Mouse (Mus musculus) gastrocnemius, postnatal 14 days (tissue): ENCODE measurements around the gene Sorbs2. TPM values are rescaled to one million over a fixed set of nuclear protein-coding genes. Genes with fewer than 3 reads are reported as not detected.

Experiments
- DNase-seq: peaks from one replicate; pipeline ENCODE4 v3.0.0; 2021; ENCODE audit warnings: mixed read lengths
- intact Hi-C: fragments of 180-260 bp; cut with DNase I; formaldehyde crosslinking; loops from one replicate; pipeline ENCODE4 v1.15.1; 2025; ENCODE audit warnings: low total_unique reads
- total RNA-seq, 2 experiments: library from RNA; stranded (reverse); gene quantifications; 2 replicates each; pipeline ENCODE4 v1.2.3; 2021

Sorbs2 gene
- total RNA-seq, 2 experiments from 2014 or later, result 16.9 to 17.3 TPM

DNA sequence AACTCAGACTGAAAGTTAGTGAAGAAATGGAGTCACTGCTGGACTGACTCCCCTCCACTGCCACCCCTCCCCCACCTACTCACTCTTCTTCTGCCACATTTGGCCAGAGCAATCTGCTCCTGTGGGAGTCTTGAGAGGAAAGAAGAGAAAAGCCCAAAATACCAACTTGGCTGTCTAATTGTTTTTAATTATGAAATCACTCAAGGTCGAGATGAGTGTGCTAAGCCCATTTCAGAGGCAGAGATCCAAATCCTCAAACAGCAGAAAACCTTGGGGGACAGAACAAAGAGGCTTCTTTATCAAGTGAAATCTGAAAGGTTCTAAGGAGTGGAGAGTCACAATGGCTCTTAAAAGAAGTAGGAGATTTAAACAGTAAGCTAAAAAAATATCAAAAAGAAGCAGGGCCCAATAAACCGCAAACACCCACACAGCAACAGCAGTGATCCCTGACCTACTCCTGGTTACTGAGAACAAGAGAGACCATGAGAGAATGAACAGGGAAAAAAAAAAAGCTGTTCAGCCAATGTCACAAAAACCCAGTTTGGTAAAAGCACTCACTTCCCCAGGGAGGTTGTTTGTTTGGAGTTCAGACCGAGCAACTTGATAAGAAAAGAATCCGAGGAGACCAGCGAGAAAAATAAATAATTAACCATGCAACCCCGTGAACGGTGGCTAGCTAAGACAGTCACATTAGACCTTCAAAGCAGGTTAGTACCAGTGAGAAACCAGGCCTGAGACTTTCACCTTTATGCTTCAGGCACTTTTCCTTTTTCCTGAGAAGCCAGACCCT is 103.0 kb downstream of the Sorbs2 start:
- intact Hi-C loops, result no loop called here
- DNase-seq, result no peak

DNA sequence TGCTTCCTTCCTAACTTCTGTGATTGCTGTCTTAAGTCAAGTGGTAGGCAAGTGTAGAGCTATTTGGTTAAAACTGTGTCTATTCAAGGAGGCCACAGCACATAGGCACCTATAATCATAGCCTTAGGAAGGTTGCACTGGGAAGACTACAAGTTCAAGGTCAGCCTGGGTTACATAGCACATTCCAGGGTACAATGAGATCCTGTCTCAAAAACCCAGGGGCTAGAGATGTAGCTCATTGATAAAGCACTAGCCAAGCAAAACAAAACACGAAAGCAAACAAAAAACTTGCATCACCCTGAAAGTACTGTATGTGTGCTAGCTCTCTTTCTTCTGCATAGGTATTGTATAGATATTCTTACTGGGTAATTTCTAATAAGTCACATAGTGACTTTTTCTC is 103.7 kb downstream of the Sorbs2 start:
- intact Hi-C loops, result no loop called here
- DNase-seq, result no peak

DNA sequence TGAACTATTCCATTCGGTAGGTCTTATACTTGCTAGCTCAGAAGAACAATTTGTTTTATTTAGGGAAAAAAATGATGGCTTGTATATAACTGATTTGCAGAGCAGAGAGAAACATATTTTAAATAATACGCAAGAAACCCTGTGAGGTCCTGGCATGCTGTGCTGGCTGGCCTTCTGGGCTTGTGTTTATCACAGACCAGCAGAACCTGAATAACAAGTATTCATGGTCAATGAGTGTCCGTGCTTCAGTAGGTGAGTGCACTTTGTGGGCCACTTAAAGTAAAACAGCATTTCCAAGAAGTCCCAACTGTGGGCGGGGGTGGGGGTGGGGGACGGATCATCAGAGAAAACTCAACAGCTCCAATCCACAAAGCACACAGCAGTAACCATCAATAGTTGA is 107.0 kb downstream of the Sorbs2 start:
- intact Hi-C loops, result no loop called here
- DNase-seq, result no peak

DNA sequence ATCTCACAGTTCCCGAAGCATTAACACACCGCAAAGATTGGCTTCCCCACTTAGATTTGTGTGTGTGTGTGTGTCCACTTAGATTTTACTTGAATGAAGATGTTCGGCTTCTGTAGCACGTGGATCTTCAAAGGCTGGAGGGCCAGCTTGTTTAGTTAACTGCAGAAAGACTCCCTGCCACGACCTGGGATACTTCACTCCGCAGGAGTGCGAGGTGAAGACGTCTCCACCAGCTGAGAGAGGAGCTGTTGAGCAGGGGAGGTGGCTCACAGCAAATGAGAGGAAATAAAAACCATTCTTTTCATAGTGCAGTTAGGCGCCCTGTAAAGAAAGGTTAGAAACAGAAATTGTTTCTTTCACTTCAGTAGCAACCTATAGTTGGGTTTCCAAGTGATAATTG is 107.5 kb downstream of the Sorbs2 start:
- DNase-seq, result no peak
- intact Hi-C loops, result no loop called here

DNA sequence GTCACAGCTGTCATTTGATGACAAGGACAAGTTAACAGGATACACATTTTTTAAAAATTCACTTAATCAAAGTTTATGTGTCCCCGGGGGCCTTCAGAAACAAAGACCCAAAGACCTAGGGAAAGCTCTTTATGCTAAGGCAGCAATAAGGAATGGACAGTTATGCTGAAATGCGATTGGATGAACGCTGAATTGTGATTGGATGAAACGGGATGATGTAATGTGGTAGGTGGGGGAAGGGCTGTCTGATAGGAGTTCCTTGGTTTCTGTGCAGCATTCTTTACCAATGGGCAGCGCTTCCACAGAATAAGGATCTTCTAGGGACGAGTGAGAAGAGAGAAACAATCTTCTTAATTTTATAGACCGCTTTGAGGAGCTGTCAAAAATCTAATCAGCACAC is 108.0 kb downstream of the Sorbs2 start:
- intact Hi-C loops, result no loop called here
- no peak for DNase-seq

DNA sequence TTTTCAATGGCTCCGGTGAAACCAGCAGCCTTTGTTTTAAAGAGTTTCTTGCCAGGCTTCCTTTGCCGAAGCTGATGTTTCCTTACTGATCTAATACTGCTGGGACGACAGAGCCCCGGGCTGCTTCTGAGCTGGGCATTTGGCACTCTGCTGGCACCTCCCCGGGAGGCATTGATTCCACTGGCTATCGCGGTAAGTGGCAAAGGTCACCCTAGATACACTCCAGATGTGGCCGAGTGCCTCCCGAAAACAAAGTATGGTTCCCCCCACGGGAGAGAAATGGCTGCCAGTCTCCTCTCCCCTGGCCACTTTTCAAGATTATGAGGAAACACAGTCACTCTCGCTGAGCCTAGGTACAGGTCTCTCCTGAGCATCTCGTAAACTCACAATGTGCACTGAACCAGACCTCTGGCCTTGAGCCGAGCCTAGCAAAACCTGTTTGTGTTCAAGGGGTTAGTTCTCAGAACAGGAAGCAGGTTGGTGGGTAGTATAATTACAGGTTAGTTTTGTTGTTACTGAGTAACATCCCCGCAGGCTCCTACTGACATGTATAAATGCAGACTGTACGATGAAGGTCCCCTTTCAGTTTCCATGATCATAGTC is 114.1 kb downstream of the Sorbs2 start:
- intact Hi-C loops, result no loop called here
- no peak for DNase-seq

DNA sequence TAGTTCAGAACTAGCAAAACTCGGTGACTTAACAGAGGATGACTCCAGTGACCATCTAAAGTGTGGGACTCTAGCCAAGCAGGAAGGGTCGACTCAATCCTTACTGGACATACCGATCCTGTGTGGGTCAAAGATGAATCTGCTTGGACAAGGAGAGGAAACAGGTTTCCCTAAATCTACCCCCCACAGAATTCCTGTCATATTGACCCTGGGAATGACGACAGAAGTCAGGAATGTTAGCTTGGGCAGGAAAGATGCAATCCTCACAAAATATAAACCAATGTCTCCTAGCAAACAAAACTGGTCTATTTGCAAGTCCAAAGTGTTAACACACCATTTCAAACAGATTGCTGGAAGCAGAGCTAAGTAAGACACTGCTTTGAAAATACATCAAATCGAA is 118.8 kb downstream of the Sorbs2 start:
- intact Hi-C loops, result no loop called here
- no peak for DNase-seq

DNA sequence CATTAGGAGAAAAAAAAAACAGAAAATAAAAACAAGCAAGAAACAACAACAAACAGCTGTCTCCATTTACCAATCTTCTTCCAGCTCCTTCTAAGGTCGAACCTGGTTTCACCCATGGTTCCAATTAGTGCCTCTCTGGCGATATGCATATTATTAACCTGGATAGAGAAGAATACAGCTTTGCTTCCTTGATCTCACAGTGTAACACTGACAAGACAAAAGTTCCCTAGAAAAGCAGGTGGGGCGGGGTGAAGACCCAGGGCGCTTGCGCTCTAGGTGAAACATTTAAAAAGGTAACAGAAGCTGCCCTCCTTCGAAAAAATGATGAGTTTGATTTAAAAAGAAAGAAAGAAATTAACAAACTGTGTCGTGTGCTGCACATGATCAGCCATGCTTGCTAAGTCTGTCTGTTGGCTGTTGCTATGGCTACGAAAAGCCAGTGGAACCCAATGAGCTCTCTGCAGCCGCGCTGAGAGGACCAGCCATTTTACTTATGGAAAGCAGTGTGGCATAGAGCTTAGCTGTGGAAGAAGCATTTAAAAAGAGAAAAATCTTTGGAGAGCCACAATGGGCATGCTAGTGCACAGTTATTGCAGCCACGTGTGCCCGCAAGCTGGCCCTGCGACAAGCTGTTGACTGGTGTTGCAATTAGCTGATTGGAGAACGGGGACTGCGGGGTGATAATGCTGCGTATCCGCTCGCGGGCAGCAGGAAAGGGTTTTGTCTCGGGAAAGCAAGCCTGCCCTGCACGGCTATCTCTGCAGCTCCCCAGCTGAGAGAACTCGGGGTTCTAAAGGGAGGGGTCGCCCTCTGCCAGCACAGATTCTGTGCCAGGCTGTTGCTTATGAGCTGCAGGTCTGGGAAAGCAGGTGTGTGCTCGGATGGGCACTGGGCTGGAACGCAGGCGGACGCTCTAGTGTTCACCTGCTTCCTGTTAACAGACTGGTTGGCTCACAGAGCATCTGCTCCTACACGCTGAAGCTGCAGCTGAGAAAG is 120.0 kb downstream of the Sorbs2 start:
- intact Hi-C loops, result no loop called here
- no peak for DNase-seq

DNA sequence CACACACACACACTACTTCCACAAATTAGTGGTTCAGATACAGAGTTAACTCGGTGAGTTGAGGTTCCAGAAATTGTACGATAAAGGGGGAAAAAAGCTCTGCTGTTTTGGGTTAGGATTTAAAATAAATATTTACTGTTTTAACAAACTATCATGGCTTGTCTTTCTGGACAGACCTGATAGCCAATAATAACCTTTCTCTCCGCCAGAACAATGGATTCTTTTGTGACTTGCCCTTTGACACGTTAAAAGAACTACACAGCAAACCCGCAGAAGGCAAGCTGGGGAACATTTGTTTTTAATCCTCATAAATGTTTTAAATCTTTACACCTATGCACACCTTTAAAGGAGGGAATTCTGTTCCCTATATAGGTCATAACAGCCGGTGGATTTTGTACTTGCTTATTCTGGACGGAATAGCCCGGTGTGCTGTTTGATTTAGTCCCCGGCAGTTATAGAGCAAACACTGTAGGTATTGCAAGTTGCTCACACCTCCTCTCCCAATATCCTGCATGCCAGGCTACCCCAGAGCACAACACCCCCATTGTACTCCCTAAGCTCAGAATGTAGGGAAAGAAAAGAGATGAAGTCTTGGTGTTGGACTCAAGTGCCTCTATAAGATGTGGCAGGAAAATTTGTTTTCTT is 121.0 kb downstream of the Sorbs2 start:
- no peak for DNase-seq
- intact Hi-C loops, result no loop called here

DNA sequence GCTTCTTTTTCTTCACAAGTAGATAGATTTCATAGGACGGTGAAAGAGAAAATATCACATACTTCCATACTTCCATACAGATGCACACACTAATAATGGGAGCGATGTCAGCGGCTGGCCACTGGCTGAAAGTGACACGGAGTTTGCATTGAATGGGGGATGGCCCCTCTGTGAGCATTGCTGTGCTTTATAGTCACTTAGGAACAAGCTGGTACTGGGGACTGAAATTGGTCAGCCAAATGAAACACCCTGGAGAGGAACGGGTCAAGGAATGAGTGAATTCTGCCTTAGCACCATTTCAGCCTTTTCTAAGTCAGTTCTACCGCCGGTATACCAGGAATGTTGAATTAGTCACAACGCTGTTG is 121.5 kb downstream of the Sorbs2 start:
- intact Hi-C loops, result no loop called here
- no peak for DNase-seq

DNA sequence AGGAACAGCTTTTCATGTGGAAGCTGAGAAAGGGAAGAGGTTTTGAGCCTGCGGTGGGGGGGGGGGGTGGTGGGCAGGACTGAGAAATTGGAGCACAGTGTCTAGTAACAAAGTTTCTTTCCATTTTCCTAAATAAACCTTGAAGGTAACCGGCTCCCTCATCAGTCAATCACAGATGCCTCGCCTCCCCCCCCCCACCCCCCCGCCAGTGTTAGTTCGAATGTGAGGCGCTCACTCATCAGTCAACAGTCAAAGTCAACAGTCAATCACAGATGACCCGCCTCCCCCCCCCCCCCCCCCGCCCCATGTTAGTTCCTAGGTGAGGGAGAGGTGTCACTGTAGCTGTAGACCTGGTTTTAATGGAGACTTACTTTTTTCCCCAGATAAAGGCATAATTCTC is 123.4 kb downstream of the Sorbs2 start:
- no peak for DNase-seq
- intact Hi-C loops, result no loop called here

DNA sequence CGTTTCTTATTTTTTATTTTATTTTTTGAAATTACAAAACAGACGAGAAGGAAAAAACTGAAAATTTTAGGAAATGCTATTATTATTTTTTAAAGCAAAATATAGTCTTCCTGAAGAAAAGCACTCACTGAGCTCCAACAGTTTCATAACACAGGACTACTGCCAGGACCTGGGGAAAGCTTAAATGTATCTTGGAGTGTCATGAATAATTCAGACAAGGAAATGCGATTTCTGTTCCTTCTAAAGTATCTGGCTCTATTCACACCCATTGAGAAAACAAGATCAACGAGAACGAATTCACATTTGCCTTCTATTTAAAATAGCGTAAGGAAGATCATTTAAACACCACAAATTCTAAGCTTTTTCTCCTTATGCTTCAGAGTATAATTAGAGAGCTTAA is 127.6 kb downstream of the Sorbs2 start:
- no peak for DNase-seq
- intact Hi-C loops, result no loop called here

DNA sequence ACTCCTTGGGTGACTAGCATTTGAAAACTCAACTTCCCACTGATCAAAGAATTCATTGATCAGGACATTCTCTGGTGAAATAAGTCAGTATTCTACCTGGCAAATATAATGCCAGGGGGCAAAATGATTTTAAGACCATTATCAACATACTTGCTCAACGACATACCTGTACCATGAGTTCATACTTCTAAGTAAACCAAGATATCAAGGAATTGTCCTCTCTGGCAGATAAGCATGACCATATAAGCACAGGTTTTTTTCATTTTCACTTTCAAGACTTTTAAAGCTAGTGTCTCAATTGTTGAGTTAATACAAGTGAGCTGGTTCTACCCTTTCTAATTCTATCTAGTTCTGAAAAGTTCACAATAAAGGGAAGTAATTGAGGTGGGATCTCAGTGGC is 130.2 kb downstream of the Sorbs2 start:
- intact Hi-C loops, result no loop called here
- no peak for DNase-seq

DNA sequence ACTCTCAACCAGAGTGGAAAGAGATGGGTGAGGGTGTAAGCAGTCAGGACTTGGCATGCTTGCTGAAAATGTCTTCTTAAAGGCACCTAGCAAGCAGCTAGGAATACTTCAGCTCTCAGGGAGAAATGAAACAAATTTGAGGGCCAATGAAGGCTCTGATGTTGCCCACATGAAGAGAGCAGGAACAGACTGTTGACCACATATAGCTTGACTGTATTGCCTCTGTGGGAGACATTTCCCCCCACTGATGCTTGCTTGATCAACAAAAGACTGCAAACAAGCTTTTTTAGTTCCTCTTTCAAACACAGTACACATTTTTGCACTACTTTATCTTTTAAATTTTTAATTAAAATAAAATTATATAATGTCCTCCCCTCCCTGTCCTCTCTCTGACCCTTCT is 131.9 kb downstream of the Sorbs2 start:
- intact Hi-C loops, result no loop called here
- DNase-seq, result no peak

DNA sequence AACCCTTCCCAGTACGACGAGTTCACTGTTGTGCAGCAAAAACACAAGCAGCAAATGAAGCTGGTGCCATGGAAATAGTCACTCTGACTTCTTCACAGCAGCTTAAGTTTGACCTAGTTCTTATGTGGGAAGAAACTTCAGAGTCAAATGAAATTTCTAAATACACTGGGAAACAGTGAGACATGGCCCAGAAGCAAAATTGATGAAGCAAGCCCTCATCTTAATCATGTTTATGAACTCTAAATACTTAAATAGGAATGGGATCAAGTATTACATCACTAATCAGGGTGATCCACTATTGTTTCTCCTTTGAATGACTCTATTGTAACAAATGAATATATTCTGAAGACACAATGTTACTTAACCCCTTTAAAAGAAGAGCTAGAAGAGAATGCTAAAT is 137.1 kb downstream of the Sorbs2 start:
- DNase-seq, result no peak
- intact Hi-C loops, result no loop called here

DNA sequence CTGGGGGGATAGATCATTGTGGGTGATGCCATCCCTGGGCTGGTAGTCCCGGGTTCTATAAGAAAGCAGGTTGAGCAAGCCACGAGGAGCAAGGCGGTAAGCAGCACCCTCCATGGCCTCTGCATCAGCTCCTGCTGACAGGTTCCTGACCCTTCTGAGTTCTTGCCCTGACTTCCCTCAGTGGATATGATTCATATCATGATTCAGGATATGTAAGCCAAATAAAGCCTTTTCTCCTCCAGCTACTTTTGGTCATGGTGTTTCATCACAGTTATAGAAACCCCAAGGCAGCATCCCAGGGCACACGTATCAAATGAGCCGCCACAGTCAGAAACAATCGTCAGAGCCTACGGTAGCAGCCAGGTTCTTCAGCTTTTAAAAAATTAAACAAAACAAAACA is 141.5 kb downstream of the Sorbs2 start:
- no peak for DNase-seq
- intact Hi-C loops, result no loop called here

DNA sequence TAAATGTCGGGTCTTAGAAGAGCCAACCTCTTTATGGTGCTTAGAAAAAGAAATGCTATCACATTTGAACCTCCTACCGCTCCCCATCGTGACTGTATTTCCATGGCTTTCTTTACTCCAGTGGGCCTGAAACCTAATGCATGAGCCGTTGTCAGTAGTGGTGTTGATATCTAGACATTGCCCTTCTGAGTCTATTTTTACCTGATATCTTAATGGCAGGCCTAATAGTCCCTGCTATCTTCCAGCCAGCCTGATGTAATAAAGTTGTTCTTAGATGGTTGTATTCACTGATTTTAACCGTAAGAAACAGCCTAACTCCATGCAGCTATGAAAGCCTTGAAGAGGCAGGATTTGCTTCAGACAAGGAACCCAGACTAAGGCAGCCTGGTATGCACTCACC is 142.4 kb downstream of the Sorbs2 start:
- intact Hi-C loops, result no loop called here
- no peak for DNase-seq

DNA sequence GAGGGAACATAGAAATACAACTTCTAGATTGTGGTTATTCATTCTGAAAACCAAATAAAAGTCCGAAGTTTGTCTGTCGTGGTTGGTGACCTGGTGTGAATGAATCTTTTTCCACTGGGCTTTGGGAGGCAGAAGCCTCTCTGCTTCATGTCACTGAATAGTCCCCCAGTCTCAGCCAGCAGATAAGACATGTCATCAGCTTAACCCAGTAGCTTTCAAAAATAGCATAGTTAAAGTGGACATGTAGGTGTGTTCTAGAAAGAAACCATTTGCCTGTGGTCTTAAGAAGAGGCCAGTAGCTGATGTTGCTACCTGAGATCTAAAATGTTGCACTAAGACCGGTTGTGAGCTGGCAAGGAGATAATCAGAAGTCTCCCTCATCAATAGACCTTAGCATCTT is 150.4 kb downstream of the Sorbs2 start:
- intact Hi-C loops, result no loop called here
- DNase-seq, result no peak

DNA sequence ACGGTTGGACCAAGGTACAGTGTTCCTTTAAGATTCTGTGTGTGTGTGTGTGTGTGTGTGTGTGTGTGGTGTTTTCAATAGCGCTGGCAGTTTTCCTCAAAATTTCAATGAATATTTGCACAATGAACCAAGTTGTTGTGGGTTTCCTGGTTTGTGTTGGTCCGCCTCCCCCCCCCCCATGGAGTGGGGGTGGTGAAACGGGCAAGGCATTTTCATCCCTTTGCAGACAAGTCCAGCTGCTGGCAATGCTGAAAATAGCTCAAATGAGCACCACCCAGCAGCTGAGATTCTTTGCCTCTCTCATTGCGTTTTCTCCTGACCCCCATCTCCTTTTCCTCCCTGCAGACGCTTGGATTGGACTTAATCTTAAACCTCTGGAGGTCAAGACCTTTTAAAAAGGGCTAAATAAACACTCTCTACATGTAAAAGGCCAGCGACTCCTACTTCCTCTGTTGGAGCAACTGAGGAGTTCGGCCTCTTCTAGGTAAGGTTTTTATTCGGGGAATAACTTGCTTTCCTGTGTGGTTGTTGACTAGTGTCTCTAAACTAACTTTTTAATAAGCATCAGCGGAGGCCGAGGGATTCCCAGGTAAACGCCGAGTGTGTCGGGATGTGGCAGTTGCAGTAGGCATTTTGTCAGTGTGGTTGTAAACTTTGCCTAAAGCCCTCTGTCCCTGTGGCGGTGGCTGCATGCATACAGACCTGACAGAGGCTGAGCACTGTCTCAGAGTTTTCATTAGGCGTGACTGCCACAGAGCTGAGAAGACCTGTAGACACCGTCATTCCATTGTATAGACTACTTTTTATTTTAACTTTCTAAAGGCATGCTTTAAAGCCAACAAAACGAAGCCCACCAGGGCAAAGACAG is 151.1 kb downstream of the Sorbs2 start:
- no peak for DNase-seq
- intact Hi-C loops, result no loop called here
